Mouse (Mus musculus): ENCODE measurements around the gene Dennd1b. TPM values are rescaled to one million over a fixed set of nuclear protein-coding genes. Genes with fewer than 3 reads are reported as not detected.

Dennd1b gene
- total and polyA plus RNA-seq, 3 experiments = 4.9 to 51.7 (median 39.2) TPM

GRCm38 (mm10) chr1:138939579-138940139 is 23.6 kb upstream of the Dennd1b start:
- peaks cover 6% of the 10 kb centered on the region for H3K4me1 ChIP-seq (ENCODE audit: insufficient read depth, low read depth, low read length)
- DNase-seq (ENCODE audit: low spot score) = no peak
- TF ChIP-seq GATA2 (IDR thresholded peaks at IDR 0.05; ENCODE audit: borderline replicate concordance, low read depth, low read length) = no peak
- no peak for TF ChIP-seq POLR2AphosphoS5 (IDR thresholded peaks at IDR 0.05; ENCODE audit: insufficient replicate concordance, low read depth, low read length)
- TF ChIP-seq CTCF (IDR thresholded peaks at IDR 0.05; ENCODE audit: low read depth, low read length) = no peak
- TF ChIP-seq GATA1 (IDR thresholded peaks at IDR 0.05; ENCODE audit: borderline replicate concordance, low read length) = no peak
- no peak for TF ChIP-seq TAL1 (conservative IDR thresholded peaks at IDR 0.05; ENCODE audit: low read depth, low read length)
- H3K9me3 ChIP-seq (replicated peaks) = no peaks in the 10 kb centered on the region
- no peaks in the 10 kb centered on the region for H3K36me3 ChIP-seq (replicated peaks)
- ATAC-seq (ENCODE audit: extremely low read depth, insufficient number of reproducible peaks, low FRiP score, poor library complexity, severe bottlenecking) = peak; percentile 61; the same call in 1 of the 2 replicates
- H3K4me3 ChIP-seq (ENCODE audit: low read depth, low read length) = no peak overlapping the region
- no peaks in the 10 kb centered on the region; the same call in 1 of the 2 replicates for H3K27me3 ChIP-seq (ENCODE audit: insufficient read depth, low read length)

GRCm38 (mm10) chr1:138940407-138940806 is 22.8 kb upstream of the Dennd1b start:
- no peak overlapping the region for H3K4me3 ChIP-seq (ENCODE audit: low read depth, low read length)
- H3K27me3 ChIP-seq (ENCODE audit: insufficient read depth, low read length) = no peaks in the 10 kb centered on the region; the same call in 1 of the 2 replicates
- ATAC-seq (ENCODE audit: extremely low read depth, insufficient number of reproducible peaks, low FRiP score, poor library complexity, severe bottlenecking) (no peak), DNase-seq (ENCODE audit: low spot score) (no peak)
- H3K36me3 ChIP-seq (replicated peaks) = no peaks in the 10 kb centered on the region
- no peak for TF ChIP-seq POLR2AphosphoS5 (IDR thresholded peaks at IDR 0.05; ENCODE audit: insufficient replicate concordance, low read depth, low read length)
- no peak for TF ChIP-seq GATA1 (IDR thresholded peaks at IDR 0.05; ENCODE audit: borderline replicate concordance, low read length)
- TF ChIP-seq TAL1 (conservative IDR thresholded peaks at IDR 0.05; ENCODE audit: low read depth, low read length) = no peak
- no peak for TF ChIP-seq CTCF (IDR thresholded peaks at IDR 0.05; ENCODE audit: low read depth, low read length)
- TF ChIP-seq GATA2 (IDR thresholded peaks at IDR 0.05; ENCODE audit: borderline replicate concordance, low read depth, low read length) = no peak
- H3K9me3 ChIP-seq (replicated peaks) = no peaks in the 10 kb centered on the region
- peaks cover 6% of the 10 kb centered on the region for H3K4me1 ChIP-seq (ENCODE audit: insufficient read depth, low read depth, low read length)

GRCm38 (mm10) chr1:138952173-138952572 is 11.1 kb upstream of the Dennd1b start:
- TF ChIP-seq TAL1 (conservative IDR thresholded peaks at IDR 0.05; ENCODE audit: low read depth, low read length) (no peak), GATA2 (IDR thresholded peaks at IDR 0.05; ENCODE audit: borderline replicate concordance, low read depth, low read length) (no peak), POLR2AphosphoS5 (IDR thresholded peaks at IDR 0.05; ENCODE audit: insufficient replicate concordance, low read depth, low read length) (no peak)
- DNase-seq (ENCODE audit: low spot score) (no peak), ATAC-seq (ENCODE audit: extremely low read depth, insufficient number of reproducible peaks, low FRiP score, poor library complexity, severe bottlenecking) (no peak)
- Histone ChIP-seq H3K36me3 (replicated peaks) (no peaks in the 10 kb centered on the region), H3K9me3 (replicated peaks) (no peaks in the 10 kb centered on the region), H3K4me3 (ENCODE audit: low read depth, low read length) (no peak overlapping the region), H3K4me1 (ENCODE audit: insufficient read depth, low read depth, low read length) (0 out of 2 replicates have a peak, but pooled peaks cover 2% of the 10 kb centered on the region), H3K27me3 (ENCODE audit: insufficient read depth, low read length) (peaks cover 14% of the 10 kb centered on the region)

- TF ChIP-seq POLR2AphosphoS5 (IDR thresholded peaks at IDR 0.05; ENCODE audit: insufficient replicate concordance, low read depth, low read length) (no peak), GATA1 (IDR thresholded peaks at IDR 0.05; ENCODE audit: borderline replicate concordance, low read length) (no peak), GATA2 (IDR thresholded peaks at IDR 0.05; ENCODE audit: borderline replicate concordance, low read depth, low read length) (no peak), CTCF (IDR thresholded peaks at IDR 0.05; ENCODE audit: low read depth, low read length) (no peak), TAL1 (conservative IDR thresholded peaks at IDR 0.05; ENCODE audit: low read depth, low read length) (no peak)
- Histone ChIP-seq H3K4me1 (ENCODE audit: insufficient read depth, low read depth, low read length) (peaks cover 16% of the 10 kb centered on the region), H3K9me3 (replicated peaks) (no peaks in the 10 kb centered on the region), H3K27me3 (ENCODE audit: insufficient read depth, low read length) (peaks cover 19% of the 10 kb centered on the region), H3K36me3 (replicated peaks) (no peaks in the 10 kb centered on the region), H3K4me3 (ENCODE audit: low read depth, low read length) (no peak overlapping the region)
- ATAC-seq (ENCODE audit: extremely low read depth, insufficient number of reproducible peaks, low FRiP score, poor library complexity, severe bottlenecking) = no peak
- no peak for DNase-seq (ENCODE audit: low spot score)
Measured at GRCm38 (mm10) chr1:138954978-138955377, 8.3 kb upstream of the Dennd1b start.

DNA sequence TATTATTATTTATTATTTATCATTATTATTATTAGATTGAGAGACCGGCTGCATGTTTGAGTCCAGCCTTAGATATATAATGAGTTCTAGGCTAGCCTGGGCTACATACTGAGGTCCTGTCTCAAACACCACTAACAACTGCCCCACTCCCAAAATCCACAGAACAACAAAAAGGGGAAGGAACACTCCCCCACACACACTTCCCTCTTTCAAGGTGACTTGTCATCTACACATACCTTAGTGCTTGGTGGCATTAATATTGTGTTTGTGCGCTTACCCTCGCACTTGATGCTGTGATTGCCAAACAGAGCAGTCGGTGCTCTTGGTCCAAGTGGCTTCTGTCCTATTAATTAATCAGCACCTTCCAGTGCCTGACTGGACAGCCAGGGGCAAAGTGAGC is 7.8 kb upstream of the Dennd1b start:
- Histone ChIP-seq H3K4me3 (ENCODE audit: low read depth, low read length) (no peak overlapping the region), H3K4me1 (ENCODE audit: insufficient read depth, low read depth, low read length) (peaks cover 20% of the 10 kb centered on the region), H3K36me3 (replicated peaks) (no peaks in the 10 kb centered on the region), H3K9me3 (replicated peaks) (no peaks in the 10 kb centered on the region), H3K27me3 (ENCODE audit: insufficient read depth, low read length) (peaks cover 19% of the 10 kb centered on the region)
- no peak for TF ChIP-seq GATA1 (IDR thresholded peaks at IDR 0.05; ENCODE audit: borderline replicate concordance, low read length)
- no peak for TF ChIP-seq POLR2AphosphoS5 (IDR thresholded peaks at IDR 0.05; ENCODE audit: insufficient replicate concordance, low read depth, low read length)
- TF ChIP-seq GATA2 (IDR thresholded peaks at IDR 0.05; ENCODE audit: borderline replicate concordance, low read depth, low read length) = no peak
- no peak for TF ChIP-seq TAL1 (conservative IDR thresholded peaks at IDR 0.05; ENCODE audit: low read depth, low read length)
- no peak for TF ChIP-seq CTCF (IDR thresholded peaks at IDR 0.05; ENCODE audit: low read depth, low read length)
- DNase-seq (ENCODE audit: low spot score) = no peak
- no peak for ATAC-seq (ENCODE audit: extremely low read depth, insufficient number of reproducible peaks, low FRiP score, poor library complexity, severe bottlenecking)

- ATAC-seq (ENCODE audit: extremely low read depth, insufficient number of reproducible peaks, low FRiP score, poor library complexity, severe bottlenecking) (no peak), DNase-seq (ENCODE audit: low spot score) (no peak)
- H3K4me1 ChIP-seq (ENCODE audit: insufficient read depth, low read depth, low read length) = peaks cover 23% of the 10 kb centered on the region
- no peaks in the 10 kb centered on the region for H3K9me3 ChIP-seq (replicated peaks)
- H3K4me3 ChIP-seq (ENCODE audit: low read depth, low read length) = no peak overlapping the region
- TF ChIP-seq GATA1 (IDR thresholded peaks at IDR 0.05; ENCODE audit: borderline replicate concordance, low read length) (no peak), CTCF (IDR thresholded peaks at IDR 0.05; ENCODE audit: low read depth, low read length) (no peak)
- H3K27me3 ChIP-seq (ENCODE audit: insufficient read depth, low read length) = peaks cover 19% of the 10 kb centered on the region
- no peaks in the 10 kb centered on the region for H3K36me3 ChIP-seq (replicated peaks)
Measured at GRCm38 (mm10) chr1:138956511-138956910, 6.7 kb upstream of the Dennd1b start.

Measured in G1E (cell line).